Mouse (Mus musculus) midbrain, embryonic 16.5 days (tissue): ENCODE results near the gene Zbtb32. TPM values are rescaled to one million over a fixed set of nuclear protein-coding genes. Genes with fewer than 3 reads are reported as not detected.

Experiments used
- ATAC-seq: fragments of 200-750 bp; cut with Nextera tagmentation; 2 replicates; pipeline ENCODE4 v1.8.0; 2017; ENCODE audit warnings: moderate TSS enrichment
- H3K27ac ChIP-seq: fragments of 300-500 bp; sonication (generic); 2 replicates; pipeline ENCODE4 v1.5.1; 2014; ENCODE audit warnings: mild to moderate bottlenecking, low read length, mixed read lengths
- H3K27me3 ChIP-seq: fragments of 300-500 bp; sonication (generic); 2 replicates; pipeline ENCODE4 v1.6.1; 2014; ENCODE audit warnings: low read depth, low read length, mixed read lengths; ENCODE audit not compliant: control insufficient read depth, insufficient read depth
- H3K36me3 ChIP-seq: fragments of 300-500 bp; sonication (generic); 2 replicates; pipeline ENCODE4 v1.6.1; 2014; ENCODE audit warnings: mild to moderate bottlenecking, low read length, moderate library complexity, mixed read lengths; ENCODE audit not compliant: control insufficient read depth, insufficient read depth
- H3K4me1 ChIP-seq: fragments of 300-500 bp; sonication (generic); 2 replicates; pipeline ENCODE4 v1.6.1; 2014; ENCODE audit warnings: mild to moderate bottlenecking, low read length, mixed read lengths; ENCODE audit not compliant: control insufficient read depth, insufficient read depth
- H3K4me2 ChIP-seq: fragments of 300-500 bp; sonication (generic); 2 replicates; pipeline ENCODE4 v1.6.1; 2014; ENCODE audit warnings: mild to moderate bottlenecking, low read length, mixed read lengths
- H3K4me3 ChIP-seq: fragments of 300-500 bp; sonication (generic); 2 replicates; pipeline ENCODE4 v1.5.1; 2014; ENCODE audit warnings: low read depth, mild to moderate bottlenecking, low read length, moderate library complexity, mixed read lengths
- H3K9ac ChIP-seq: fragments of 300-500 bp; sonication (generic); 2 replicates; pipeline ENCODE4 v1.6.1; 2014; ENCODE audit warnings: low read depth, low read length, mixed read lengths
- H3K9me3 ChIP-seq: fragments of 300-500 bp; sonication (generic); replicated peaks from 2 replicates; pipeline ENCODE4 v1.6.1; 2014; ENCODE audit warnings: mild to moderate bottlenecking, low read length, mixed read lengths; ENCODE audit not compliant: control insufficient read depth, poor library complexity, severe bottlenecking
- WGBS: fragments of 180-500 bp; shearing (Covaris S2); extraction: QIAGEN DNeasy Blood & Tissue Kit; methylation state at CpG from one replicate; pipeline ENCODE4 v1.1.7; 2014; 5-methylcytosine and 5-hydroxymethylcytosine counted together
- polyA plus RNA-seq: library from polyadenylated mRNA; unstranded; fragments of >200 nt; fragmentation: Nextera tagmentation; extraction: Ambion mirVana; gene quantifications from 2 replicates; pipeline ENCODE4 v1.2.1, GENCODE M21; 2015

The Zbtb32 gene
- polyA plus RNA-seq, 1 experiment from 2014 or later, result 0.20 TPM

DNA sequence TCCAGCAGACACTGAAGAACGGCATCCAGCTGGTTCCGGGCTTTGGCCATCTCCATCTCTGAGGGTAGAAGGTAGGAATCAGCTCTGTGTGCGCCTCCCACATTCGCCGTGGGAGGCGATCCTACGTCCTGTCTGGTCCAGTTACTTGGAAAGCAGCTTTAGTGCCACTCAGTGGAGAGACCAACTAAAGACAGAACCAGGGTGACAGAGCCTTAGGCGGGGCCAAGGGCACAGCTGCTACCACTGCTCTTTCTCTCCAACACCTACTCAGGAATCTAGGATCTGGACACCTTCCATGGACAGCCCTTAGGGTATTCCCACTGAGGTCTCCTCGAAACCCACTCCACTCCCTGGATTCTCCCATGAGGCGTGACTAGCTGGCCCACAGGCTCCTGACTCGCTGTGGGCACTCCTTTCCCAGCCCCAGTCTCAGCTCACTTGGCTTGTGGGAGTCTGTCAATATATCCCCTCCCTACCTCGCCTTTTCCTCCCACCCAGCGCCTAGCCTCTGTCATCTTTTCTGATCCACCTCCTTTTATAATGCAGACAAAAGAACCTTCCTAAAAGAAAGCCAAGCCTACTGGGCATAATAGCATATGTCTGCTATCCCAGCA, 40.7 kb downstream of the Zbtb32 start:
- Histone ChIP-seq H3K4me3 (no peak overlapping the region), H3K36me3 (peaks cover 19% of the 10 kb centered on the region), H3K4me1 (peaks cover 28% of the 10 kb centered on the region), H3K9me3 (no peaks in the 10 kb centered on the region), H3K4me2 (peak overlapping the region; percentile 92; the same call in 1 of the 2 replicates), H3K27ac (no peak overlapping the region), H3K9ac (no peak overlapping the region; the same call in 1 of the 2 replicates), H3K27me3 (no peaks in the 10 kb centered on the region)
- WGBS, result 85% methylated on average over 13 of the region's 13 CpGs
- no peak for ATAC-seq

- Histone ChIP-seq H3K9me3 (no peaks in the 10 kb centered on the region), H3K36me3 (peaks cover 19% of the 10 kb centered on the region), H3K27me3 (no peaks in the 10 kb centered on the region), H3K4me2 (no peak overlapping the region), H3K9ac (no peak overlapping the region), H3K4me3 (no peak overlapping the region), H3K27ac (no peak overlapping the region), H3K4me1 (peaks cover 28% of the 10 kb centered on the region)
- no peak for ATAC-seq
- WGBS, result 93% methylated on average over 18 of the region's 18 CpGs
Observed at GRCm38 (mm10) chr7:30556894-30557536, 41.7 kb downstream of the Zbtb32 start.

DNA sequence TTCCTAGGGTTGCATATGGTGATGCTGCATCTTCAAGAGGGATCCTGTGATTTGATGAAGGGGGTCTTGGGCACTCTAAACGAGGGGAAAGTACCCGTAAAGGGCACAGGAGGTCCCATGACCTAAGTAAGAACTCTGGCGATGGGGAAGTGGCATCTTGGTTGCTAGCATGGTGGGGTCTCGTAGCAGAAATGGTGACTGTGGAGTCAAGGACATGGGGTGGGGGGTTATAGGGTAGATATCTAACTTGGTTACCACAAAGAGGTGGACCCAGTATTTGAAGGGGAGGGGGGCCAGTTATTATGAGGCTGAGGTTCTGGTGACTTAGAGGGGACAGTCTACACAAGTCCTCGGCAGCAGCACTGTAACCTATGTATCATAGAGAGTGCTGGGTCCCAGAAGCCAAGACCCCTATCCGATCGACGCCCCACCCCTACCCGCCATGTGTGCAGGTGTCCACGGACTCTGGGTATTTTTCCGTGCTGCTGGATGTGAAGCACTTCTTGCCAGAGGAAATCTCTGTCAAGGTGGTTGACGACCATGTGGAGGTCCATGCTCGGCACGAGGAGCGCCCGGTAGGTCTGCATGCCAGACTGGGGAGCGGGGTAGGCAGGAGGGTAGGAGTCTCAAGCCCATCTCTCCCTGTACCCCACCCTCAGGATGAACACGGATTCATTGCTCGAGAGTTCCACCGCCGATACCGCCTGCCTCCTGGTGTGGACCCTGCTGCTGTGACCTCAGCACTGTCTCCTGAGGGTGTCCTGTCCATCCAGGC, 44.7 kb downstream of the Zbtb32 start:
- H3K4me2 ChIP-seq, result peak overlapping the region; percentile 88; the same call in 1 of the 2 replicates
- peaks cover 21% of the 10 kb centered on the region for H3K4me1 ChIP-seq
- no peak for ATAC-seq
- no peak overlapping the region for H3K9ac ChIP-seq
- H3K36me3 ChIP-seq, result peaks cover 19% of the 10 kb centered on the region
- WGBS, result 86% methylated on average over 22 of the region's 22 CpGs
- no peaks in the 10 kb centered on the region for H3K27me3 ChIP-seq
- no peaks in the 10 kb centered on the region for H3K9me3 ChIP-seq
- no peak overlapping the region for H3K4me3 ChIP-seq
- no peak overlapping the region for H3K27ac ChIP-seq

- WGBS, result 7% methylated on average over 23 of the region's 23 CpGs
- Histone ChIP-seq H3K4me3 (peak overlapping the region; percentile 54), H3K36me3 (peaks cover 19% of the 10 kb centered on the region), H3K4me2 (peak overlapping the region; percentile 88), H3K4me1 (peaks cover 12% of the 10 kb centered on the region), H3K27me3 (no peaks in the 10 kb centered on the region), H3K9ac (peak overlapping the region; percentile 65), H3K9me3 (no peaks in the 10 kb centered on the region), H3K27ac (peak overlapping the region; percentile 79)
- ATAC-seq, result no peak
Observed at GRCm38 (mm10) chr7:30553021-30553589, 45.6 kb downstream of the Zbtb32 start.

GRCm38 (mm10) chr7:30552102-30553020, 46.3 kb downstream of the Zbtb32 start, which contains the start of the genes Hspb6 and Proser3:
Gene Hspb6 (plus strand): TSS chr7:30552178.
Gene Proser3 (minus strand): TSS chr7:30552299.
- peak within 1 kb of the TSS; percentile 88 for H3K4me2 ChIP-seq
- ATAC-seq, result peak; percentile 96
- H3K9me3 ChIP-seq, result no peaks in the 10 kb centered on the region
- H3K36me3 ChIP-seq, result peaks cover 19% of the 10 kb centered on the region
- peak within 1 kb of the TSS; percentile 54 for H3K4me3 ChIP-seq
- WGBS, result under 1% methylated on average over 44 of the region's 44 CpGs
- peak within 1 kb of the TSS; percentile 65 for H3K9ac ChIP-seq
- peaks cover 11% of the 10 kb centered on the region for H3K4me1 ChIP-seq
- no peaks in the 10 kb centered on the region for H3K27me3 ChIP-seq
- peak within 1 kb of the TSS; percentile 93 for H3K27ac ChIP-seq

DNA sequence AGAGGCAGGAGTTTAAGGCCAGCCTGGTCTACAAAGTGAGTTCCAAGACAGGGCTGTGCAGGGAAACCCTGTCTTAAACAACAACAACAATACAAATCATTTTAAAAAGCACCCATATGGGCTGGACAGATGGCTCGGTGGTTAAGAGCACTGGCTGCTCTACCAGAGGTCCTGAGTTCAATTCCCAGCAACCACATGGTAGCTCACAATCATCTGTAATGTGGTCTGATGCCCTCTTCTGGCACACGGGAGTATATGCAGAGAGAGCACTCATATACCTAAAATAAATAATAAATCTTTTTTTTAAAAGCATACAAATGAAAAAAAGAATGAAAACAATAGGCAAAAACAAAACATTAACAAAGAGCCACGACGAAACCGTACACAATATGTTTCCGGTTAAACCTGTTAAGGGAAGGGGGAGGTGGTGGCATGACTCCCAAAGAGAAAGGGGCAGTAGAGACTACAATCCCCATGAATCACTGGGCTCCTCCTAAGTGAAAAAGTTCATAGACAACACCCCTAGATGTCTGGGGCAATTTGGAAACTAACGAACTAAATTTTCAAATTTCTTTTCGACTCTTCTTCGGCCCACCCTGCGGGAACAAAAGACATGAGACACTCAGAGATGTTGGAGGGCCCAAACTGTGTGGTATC, 47.1 kb downstream of the Zbtb32 start:
- peak overlapping the region; percentile 93 for H3K27ac ChIP-seq
- 4% methylated on average over 10 of the region's 10 CpGs for WGBS
- H3K9ac ChIP-seq, result peak overlapping the region; percentile 63

GRCm38 (mm10) chr7:30550603-30551002, 48.1 kb downstream of the Zbtb32 start:
- Histone ChIP-seq H3K4me3 (no peak overlapping the region), H3K36me3 (peaks cover 8% of the 10 kb centered on the region), H3K9me3 (no peaks in the 10 kb centered on the region), H3K4me1 (peaks cover 11% of the 10 kb centered on the region), H3K9ac (no peak overlapping the region), H3K4me2 (no peak overlapping the region), H3K27me3 (no peaks in the 10 kb centered on the region), H3K27ac (no peak overlapping the region)
- no peak for ATAC-seq
- 95% methylated on average over 1 of the region's 1 CpGs for WGBS

More for the DNA sequence above, 47.1 kb downstream of the Zbtb32 start:
- Histone ChIP-seq H3K4me2 (peak overlapping the region; percentile 88), H3K4me3 (peak overlapping the region; percentile 54), H3K36me3 (peaks cover 12% of the 10 kb centered on the region), H3K9me3 (no peaks in the 10 kb centered on the region), H3K4me1 (peaks cover 11% of the 10 kb centered on the region), H3K27me3 (no peaks in the 10 kb centered on the region)
- ATAC-seq, result peak; percentile 72

DNA sequence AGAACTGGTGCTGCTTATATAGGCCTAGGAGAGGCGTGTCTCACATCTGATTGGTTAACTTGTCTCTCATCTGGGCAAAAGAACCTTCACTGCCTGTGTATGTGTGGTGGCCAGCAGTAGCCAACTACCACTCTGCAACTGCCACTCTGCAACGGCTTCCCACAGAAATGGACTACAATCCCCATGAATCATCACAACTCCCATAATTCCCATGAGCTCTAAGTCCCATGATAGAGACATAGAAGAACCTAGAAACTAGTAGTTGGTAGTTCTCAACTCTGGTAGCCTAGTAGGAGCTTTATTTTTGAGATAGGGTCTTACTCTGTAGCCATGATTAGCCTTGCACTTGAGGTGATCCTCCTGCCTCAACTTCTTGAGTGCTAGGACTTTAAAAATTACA, 48.8 kb downstream of the Zbtb32 start:
- no peak overlapping the region for H3K9ac ChIP-seq
- WGBS, result 91% methylated on average over 1 of the region's 2 CpGs
- no peaks in the 10 kb centered on the region for H3K9me3 ChIP-seq
- H3K4me3 ChIP-seq, result no peak overlapping the region
- H3K27me3 ChIP-seq, result no peaks in the 10 kb centered on the region
- ATAC-seq, result no peak
- H3K27ac ChIP-seq, result no peak overlapping the region
- no peak overlapping the region for H3K4me2 ChIP-seq
- H3K4me1 ChIP-seq, result peaks cover 11% of the 10 kb centered on the region
- H3K36me3 ChIP-seq, result peaks cover 2% of the 10 kb centered on the region
